Mouse (Mus musculus) heart, postnatal 0 days (tissue): ENCODE data around the gene Mipep.

Source experiments
- CTCF ChIP-seq: IDR thresholded peaks from 2 replicates; pipeline ENCODE4 v1.5.1; 2016; ENCODE audit warnings: antibody characterized with exemption, control low read depth, low read depth
- EP300 ChIP-seq: IDR thresholded peaks from 2 replicates; pipeline ENCODE4 v1.6.1; 2016; ENCODE audit warnings: antibody characterized with exemption, low read depth

GRCm38 (mm10) chr14:60796600-60797322 is 12.4 kb downstream of the Mipep start:
- TF ChIP-seq CTCF (no peak), EP300 (no peak)
